Mouse (Mus musculus) retina, adult 2 months (tissue): ENCODE measurements around the gene Cacna1e.

Experiments
- DNase-seq: peaks from one replicate; pipeline ENCODE4 v3.0.0-alpha.2; 2012; ENCODE audit warnings: low read depth, low spot score

The Cacna1e gene

DNA sequence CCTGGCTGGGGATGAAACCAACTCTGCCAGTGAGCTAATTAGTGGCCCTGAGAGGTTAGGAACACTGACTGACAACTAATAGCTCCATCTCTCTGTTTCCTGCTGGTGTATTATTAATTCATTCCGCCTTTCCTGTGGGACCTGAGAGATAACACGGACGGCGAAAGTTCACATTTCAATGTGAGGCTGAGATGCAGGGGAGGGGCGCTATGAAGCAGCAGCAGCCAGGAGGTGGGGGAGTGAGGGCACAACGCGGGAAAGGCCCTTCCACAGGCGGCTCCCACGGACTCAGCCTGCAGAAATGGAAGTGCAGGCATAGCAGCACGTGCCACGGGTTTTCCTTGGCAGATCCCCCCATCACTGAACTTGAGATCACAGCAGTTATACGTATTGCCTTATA is 99.4 kb downstream of the Cacna1e start:
- no peak for DNase-seq

DNA sequence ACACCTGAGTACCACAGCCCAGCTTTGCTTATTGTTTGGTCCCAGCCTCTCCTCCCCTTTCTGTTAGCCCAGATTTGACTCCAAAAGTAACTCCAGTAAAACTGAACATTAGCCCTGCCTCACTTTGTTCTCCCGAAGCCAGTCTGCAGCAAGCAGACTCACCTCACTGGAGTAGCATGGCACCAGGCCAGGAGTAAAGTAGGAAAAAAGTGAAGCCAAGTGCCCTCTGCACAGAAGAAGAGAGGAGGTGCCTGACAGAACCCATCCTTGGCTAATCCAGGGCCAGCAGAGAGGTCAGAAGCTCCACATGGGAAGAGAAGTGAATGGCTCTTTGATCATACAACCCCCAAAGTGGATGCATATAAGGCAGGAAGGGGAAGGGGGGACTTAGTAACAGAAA is 100.8 kb downstream of the Cacna1e start:
- no peak for DNase-seq

DNA sequence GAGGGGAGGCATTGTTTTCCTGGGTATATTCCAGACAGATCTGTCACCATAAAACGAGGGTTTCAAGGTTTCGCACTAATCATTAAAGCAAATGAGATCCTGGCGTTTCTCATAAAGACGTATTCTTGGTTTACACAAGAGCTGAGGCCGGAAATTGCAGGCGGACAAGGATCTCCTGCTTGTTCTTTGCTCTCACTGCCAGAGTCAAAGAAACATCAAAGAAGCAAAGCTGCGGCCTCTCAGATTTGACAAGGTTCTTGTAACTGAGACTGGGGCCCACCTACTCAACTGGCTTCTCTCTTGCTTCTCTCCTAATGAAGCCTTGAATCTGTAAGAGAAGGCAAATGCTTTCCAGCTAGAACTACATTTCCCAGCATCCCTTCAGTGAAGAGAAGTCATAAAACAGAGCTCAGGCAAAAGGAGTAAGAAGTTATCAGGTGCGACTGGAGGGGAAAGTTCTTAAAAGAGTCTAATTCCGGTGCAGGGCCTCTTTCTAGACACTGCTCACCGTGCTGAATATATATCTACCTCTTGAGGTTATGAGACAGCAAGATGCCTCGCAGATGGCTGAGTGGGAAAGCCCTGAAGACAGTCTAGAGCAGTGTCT is 104.3 kb downstream of the Cacna1e start:
- no peak for DNase-seq

DNA sequence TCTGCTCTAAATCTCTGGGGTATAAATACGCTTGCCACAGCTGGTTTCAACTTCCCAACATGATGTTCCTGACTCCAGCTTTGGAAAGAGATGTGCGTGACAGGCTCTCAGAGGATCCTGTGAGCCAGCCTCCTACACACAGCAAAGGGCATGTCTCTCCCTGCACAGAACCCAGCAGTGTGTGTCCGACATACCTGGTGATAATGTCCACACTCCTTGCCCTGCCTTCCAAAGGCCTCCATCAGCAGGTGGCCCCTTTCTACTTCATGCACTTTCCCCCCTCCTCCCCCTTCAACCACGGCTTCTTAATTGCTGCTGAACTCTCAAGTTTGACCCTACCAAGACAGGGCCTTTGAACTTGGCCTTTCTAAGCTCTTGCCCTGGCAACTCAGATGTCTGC is 108.0 kb downstream of the Cacna1e start:
- no peak for DNase-seq

DNA sequence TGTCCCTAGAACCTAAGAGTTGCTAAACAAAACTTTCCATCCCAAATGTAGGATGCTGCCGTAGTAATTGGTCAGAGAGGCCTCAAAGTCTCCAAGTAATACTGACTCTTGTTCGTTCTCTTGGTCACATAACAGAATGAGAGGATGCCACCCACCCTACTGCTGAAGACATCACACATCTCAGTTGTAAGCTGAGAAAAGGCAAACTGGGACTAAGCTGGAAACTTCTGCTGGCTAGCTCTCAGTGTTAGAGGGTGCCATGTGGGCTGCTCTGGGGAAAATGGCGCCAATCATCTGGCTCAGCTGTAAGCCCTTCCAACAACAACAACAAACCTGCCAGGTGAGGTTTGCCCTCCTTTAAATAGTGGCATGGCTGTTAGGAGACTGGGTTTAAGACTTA is 109.8 kb downstream of the Cacna1e start:
- no peak for DNase-seq

DNA sequence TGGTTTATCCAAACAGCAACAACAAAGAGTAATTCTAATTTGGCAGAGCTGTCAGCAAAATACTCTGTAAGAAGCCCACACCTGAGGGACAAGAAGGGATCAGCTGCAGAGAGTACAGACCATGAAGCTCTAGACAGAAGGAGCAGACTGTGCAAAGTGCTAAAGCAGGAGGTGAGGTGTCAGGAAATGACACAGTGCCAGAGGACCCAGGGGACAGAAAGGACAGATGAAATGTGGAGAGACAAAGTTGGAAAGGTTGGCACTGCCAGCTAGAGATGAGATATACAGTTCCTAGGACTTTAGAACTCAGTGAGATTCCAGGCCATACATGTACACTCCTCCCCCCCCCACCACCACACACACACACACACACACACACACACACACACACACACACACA is 113.2 kb downstream of the Cacna1e start:
- DNase-seq = no peak

DNA sequence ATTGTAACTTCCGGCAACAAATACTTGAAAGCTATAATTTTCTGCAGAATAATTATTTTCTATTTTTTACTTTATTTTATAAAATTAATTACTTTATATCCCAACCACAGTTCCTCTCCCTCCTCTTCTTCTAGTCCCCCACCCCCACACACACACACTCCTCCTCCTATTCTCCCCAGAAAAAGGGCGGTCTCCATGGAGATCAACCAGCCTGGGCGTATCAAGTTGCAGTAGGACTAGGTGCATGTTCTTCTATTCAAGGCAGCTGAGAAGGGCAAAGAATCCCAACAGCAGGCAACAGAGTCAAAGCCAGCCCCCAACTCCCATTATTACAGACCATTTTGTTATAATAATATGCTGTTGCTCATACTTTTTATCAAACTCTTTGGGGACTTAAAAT is 113.8 kb downstream of the Cacna1e start:
- DNase-seq = no peak

DNA sequence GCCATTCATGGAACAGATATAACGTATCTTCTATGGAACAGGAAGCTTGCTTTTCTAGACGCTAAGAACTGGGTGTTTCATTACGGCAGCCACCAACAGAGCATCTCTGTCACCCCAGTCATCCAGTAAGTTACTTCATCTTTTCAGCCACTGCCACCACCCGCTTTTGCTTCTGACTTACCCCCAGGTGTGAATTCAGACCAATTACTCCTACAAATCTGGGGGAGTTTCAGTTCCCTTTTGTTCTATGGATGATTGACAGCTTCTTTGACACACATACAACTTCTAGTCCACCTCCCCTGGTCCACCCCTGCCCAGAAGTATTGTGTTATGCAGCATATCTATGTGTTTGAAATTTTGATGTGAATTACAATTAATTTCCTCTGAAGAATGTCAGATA is 121.2 kb downstream of the Cacna1e start:
- DNase-seq = no peak

DNA sequence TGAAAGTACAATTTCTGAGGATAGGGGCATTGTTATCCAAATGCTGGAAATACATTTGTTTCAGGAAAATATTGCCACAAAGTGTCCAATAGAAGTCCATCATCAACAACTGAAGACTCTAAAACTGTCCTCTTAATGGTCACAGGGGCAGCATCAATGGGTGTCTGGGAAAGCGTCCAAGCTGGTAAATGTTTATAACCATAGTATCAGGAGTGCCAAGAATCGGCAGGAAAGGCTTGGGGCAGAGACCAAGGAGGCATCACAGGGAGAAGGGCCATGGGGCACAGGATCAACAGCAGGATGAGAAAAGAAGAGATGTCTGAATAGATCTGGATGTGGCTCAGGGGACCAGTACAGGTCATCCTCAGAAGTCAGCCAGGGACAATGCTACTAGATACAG is 132.2 kb downstream of the Cacna1e start:
- DNase-seq = no peak

DNA sequence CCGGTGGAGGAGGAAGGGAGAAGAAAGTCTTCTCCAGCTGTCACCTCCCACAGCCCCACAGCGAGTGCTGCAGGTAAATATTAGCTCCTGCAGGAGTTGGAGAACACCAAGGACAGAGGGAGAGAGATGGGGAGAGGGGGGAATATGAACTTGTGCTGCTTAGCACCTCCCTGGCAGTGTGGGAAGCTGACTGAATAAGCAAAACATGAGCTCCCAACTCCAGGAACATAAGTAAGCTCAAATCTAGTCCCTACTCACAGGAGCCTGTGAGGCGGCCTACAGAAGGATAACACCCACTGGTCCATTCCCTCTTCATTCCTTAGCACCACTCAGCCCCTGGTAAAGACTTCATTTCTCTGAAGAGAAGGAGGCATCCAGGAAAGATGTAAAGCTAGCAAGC is 135.8 kb downstream of the Cacna1e start:
- DNase-seq = no peak

DNA sequence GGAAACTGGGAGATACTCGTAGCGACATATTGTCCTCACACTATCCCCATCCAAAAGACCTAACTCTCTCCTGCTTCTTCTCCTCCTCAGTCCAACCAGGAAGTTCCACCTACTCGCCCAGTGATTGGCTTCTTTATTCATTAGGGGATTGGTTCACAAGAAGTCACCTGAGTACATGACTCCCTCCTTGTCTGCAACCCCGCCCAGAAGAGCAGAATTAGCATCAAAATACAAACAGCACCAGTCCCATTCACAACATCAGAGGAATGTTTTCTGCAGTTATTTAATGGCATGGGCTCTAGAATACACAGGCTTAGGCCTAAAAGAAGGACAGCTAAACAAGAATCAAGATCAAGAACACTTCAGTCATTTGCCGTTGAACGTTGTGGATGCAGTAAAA is 139.1 kb downstream of the Cacna1e start:
- DNase-seq = no peak

DNA sequence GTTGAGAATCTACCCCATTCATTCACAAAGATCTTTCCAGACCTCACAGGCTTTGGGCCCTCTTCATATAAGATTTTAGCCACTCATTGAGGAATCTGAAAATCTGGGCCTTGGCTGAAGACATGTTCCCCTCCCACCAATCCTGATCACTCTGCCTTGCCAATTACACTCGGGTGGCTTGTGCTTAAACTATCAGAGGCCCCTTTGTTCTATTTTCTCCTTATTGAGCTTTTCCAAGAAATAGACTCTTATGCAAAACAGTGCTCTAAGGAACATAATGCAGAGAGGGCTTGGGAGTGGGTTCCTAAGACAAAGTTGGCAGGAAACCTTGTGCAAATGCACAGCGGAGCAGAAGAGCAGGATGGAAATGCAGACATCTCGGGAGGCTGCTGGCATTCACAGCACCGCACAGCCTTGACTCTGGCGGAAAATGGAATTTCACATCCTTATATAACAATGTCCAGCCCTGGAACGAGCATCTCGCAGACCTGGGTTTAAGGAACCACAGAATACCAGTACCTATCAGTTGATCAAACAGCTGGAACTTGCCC is 153.8 kb downstream of the Cacna1e start:
- DNase-seq = no peak

DNA sequence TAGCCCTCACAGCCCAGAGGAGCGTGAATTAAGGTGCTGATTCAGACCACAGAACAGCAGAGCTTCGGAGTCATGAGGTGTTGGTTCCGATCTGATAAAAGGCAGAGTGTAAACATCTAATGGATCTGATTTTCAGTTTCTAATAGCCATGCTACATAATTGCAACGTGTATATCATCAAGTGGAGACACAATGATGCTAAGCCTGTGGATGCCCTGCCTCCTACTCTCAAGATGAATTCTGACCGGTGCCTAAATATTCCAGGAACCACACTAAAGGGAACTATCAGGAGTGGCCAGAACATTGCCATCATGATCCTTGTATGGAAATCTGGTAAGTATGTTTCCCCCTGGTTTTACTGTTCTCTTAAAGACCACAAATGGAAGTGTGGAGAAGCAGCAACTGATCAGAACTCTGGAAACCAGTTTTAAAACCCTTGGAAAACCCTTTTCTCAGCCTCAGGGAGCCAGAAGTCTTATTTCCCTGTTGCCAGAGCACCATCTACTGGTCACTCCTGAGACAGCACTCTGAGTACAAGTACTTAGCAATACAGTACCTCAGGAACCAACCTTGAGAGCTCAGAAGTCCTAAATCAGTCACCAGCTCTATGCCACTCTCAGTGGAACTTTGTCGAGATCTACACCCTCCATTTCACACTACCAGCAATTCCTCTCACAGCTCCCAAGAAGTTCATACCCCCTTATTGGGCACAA is 154.9 kb downstream of the Cacna1e start:
- DNase-seq = peak; percentile 50

DNA sequence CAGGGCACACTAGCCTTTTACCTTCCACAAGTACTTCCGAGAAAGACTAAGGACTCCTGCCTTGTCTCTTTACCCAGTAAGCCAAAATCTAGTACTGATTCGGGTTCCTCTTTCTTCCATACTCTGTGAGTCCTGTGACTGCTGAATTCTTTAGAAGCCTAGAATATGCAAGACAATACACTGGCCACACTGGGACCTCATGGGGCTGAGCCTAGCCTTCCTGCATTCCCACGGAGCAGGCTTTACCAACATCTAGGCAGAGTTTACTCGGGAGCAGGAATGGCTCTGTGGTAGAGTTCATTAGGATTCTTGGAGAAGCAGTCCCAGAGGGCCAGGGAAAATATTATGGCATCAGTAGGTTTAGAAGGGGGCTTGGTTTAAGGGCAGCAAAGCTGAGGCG is 155.6 kb downstream of the Cacna1e start:
- no peak for DNase-seq

DNA sequence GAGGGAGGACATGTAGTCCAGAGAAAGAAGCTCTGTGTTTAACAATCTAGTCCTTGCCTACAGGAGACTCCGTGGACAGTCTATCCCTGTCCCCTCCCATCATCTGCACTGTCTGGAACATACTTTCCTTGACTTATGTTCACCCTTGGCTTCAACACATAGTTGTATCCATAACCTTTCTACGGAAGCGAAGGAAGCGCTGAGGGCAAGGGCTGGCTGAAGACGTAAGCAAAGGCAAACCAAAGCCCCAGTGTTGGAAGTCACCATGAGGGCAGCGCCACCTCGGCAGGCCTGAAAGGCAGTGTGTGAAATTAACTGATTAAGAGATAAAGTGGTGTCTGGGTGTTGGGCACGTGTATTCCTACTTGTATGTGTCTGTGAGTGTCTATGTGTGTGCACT is 156.6 kb downstream of the Cacna1e start:
- no peak for DNase-seq

DNA sequence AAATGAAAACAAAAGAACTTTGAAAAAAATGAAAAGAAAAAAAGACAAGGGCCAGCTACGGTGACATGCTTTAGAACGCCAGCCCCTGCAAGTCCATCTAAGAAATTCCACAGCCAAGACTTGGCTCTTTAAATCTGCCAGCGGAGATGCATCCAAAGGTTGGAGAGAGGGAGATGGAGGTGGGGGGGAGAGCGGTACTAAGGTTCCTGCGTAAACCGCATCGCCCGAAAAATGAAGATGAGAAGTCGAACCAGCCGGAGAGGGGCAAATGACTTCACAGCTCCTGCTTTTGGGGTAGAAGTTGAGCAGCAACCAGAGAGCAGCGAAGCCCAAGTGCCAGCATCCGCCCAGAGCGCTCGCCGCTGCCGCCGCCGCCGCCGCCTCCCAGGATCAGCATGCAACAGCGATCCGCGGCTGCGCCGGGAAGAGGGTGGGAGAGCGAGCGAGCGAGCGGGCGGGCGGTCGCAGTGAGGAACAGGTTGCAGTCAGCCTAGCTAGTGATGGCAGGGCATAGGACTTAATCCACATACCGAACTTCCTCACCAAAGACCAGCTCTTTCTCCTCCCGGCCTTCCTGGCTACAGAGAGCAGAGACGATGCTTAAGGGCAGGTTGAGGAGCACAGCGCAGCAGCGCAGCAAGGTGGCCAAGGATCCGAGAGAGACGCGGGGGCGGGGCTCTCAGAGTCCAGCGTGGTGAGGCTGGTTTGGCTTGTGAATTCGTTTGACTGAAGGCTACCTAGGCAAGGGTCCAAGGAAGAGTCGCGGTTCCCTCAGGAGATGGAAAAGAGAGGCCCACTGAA is 157.7 kb downstream of the Cacna1e start:
- DNase-seq = no peak

DNA sequence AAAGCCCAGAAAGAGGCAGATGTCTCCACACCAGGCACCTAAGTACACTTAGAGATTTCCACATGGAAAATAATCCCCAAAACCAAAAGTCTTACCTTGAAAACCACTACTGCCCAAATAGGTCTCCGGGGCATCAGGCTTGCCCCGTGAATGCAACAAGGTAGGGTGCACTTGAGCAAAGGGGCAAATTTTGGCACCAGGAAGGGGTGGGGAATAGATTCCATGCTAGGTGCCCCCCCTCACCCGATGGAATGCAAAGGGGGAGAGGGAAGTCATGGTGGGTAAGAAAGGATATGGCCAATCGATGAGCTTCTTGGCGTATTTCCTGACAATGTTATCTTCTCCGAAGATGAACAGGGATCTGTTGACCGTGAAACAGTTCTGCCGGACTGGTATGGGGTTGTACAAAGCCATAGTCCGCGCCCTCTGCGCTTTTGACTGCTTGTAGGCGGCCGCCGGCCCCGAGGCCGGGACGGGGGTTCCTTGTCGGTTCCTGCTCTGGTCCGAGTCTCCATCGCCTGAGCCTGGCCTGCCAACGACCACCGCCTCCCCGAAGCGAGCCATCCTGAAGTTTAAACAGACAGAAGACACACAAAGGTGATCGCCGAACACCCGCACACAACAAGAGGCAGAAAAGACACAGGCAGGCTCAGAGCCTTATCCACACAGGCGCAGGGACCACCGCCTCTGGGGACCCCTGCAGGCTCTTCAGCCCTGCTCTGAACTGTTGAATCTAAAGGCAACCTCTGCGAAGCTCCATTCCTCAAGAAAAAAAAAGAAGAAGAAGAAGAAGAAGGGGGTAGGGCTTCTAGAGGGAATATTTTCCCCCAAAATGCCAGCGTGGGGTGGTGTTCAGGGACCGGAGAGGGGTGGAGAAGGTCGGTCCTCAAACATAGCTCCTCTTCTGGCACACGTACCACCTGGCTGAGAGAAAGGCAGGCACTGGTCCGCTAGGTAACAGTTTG is 158.7 kb downstream of the Cacna1e start:
- DNase-seq = no peak

DNA sequence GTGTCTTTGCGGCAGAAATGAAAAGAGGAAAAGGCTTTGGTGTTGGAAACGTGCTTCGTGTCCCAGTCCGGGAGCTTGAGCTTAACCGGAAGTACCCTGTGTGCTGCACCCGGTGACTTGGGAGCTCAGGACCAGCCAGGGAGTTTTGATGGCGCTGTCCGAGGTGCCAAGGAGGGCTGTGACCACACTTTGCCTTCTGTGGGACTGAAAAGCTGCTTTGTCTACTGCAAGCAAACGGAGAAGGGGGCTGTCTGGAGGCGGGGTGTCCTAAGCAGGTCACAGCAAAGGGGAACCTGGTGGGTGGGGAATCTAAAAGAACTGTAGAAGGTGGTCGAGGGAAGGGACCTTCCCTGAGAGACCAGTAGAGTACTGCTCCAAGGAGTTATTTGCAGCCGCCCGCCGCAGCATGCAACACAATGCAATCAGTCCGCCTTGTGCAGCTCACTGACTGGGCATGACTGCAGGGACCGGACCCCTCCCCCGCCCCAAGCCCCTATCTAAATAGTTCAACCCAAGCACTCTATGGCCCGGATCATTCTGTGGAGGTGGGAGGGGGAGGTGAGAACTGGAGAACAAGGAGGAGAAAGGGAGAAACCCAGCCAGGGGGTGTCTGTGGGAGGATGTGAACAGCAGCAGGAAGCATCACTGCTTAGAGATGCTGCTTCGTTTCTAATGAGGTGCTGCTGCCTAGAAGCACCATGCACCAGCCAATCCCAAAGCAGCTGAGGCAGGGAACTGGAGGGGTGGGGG is 160.6 kb downstream of the Cacna1e start:
- DNase-seq = no peak

DNA sequence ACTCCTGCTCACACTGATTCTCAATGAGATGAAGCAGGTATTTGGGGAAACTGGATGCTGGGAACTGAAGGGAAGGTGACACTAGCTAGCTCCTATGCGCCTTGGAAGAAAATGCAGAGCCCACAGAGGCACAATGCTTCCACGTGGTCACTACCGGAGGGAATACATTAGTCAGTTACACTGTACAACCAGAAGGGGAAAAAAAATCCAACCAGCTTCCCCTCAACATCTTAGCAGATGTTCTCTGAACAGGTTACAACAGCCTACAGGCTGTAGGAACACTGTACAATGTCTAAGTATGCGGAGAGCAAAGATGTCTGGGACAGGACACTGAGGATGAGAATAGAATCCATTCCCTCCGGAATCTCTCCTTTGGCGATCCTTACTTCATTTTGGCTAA is 161.2 kb downstream of the Cacna1e start:
- DNase-seq = no peak

DNA sequence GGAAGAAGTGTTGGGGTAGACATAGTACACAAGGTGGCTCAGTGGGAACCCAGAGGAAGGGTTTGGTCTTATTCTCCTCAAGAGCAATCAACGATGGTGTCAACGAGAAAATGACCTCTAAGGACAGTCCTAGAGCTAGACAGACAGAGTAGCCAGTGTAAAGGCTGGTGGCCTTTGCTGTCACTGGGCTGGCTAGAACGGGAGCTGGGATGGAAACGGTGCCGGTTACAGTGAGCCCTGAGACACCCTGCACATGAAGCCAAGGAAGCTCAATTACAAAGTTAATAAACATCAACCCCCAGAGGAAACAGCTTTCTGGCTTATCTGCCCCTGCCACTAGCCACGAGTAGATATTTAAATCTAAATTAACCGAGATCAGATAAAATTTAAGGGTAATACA is 168.7 kb downstream of the Cacna1e start:
- no peak for DNase-seq

DNA sequence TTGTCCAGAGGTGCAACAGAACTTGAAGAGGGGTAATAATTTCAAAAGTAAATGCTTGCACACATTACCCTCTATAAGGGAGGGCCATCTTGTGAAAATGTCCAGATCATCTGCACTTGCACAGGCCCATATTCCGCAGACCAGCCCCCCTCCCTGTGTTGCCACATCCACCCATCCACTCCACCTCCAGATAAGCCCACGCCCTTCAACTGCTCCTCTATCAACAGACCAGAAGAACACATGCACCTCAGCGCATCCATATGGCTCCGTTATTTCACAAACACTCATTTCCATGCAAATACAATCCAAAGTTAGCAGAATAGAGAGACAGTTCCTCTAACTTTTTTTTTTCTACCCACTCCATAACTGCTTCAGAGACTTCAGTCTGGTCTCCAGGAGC is 171.6 kb downstream of the Cacna1e start:
- no peak for DNase-seq
